8 mouse cellular contexts compared by ENCODE assay signal in the genomic region with DNA sequence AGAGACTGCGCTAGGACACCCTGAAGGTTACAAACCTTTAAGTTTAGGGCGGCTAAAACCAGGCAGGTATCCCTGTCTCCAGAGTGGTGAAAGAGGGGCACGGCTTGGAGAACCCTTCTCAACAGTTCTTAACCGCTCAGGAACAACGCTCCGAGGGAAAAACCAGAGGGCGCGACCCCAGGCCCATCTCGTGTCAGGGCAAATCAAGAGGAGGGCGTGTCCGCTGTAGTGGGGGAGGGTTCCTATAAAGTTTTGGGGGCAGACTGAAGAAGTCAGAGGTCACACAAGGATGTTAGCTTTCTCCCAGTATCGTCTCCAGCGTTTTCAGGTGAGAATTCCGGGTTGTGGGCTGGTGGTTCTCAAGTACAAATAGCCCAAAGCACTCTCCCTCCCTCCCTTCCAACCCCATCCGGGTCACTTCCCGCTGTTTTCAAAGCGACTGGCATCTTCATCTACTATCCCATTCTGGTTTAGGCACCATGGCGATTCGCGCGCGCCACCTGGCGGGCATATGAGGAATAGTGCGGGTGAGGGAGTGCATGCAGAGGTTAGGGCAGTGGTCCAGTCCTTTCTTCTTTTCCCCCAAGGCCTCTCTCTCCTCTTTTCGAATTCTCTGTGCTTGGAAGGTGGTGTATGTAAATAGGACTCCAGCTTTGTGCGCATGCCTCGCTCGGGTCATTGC. TPM values are rescaled to one million over a fixed set of nuclear protein-coding genes. Genes with fewer than 3 reads are reported as not detected.
A peak's percentile ranks its signal among the peaks of the same experiment; 100 is the strongest.
DNase-seq lines count a peak whose midpoint lies in the region; ATAC-seq and TF ChIP-seq lines count a peak whose summit lies in the region.

A gene (minus strand): TSS at position 489 of the 682 bp plus-strand sequence.

- peak within 1 kb of the TSS; percentile 19 for H3K4me3 ChIP-seq in erythroblast, embryonic 14.5 days (replicated peaks)
- H3K4me3 ChIP-seq in heart, embryonic 12.5 days = peak within 1 kb of the TSS; percentile 38
- H3K4me3 ChIP-seq in kidney, embryonic 16.5 days (ENCODE audit: low read length) = peak within 1 kb of the TSS; percentile 34

- H3K9ac ChIP-seq in heart, embryonic 12.5 days = peak within 1 kb of the TSS; percentile 60
- H3K9ac ChIP-seq in kidney, embryonic 16.5 days (replicated peaks; ENCODE audit: low read length) = peak within 1 kb of the TSS; percentile 44

- WGBS in heart, embryonic 12.5 days = 4% methylated on average over 28 of the region's 28 CpGs
- WGBS in kidney, embryonic 16.5 days = 5% methylated on average over 28 of the region's 28 CpGs

- no peak within 1 kb of the TSS for H3K27ac ChIP-seq in heart, embryonic 12.5 days (ENCODE audit: poor library complexity, severe bottlenecking)
- H3K27ac ChIP-seq in kidney, embryonic 16.5 days (ENCODE audit: low read length) = no peak within 1 kb of the TSS

- peak within 1 kb of the TSS; percentile 73 for H3K4me2 ChIP-seq in heart, embryonic 12.5 days
- peak within 1 kb of the TSS; percentile 61 for H3K4me2 ChIP-seq in kidney, embryonic 16.5 days (replicated peaks; ENCODE audit: low read depth, low read length)

- peak; percentile 78 for ATAC-seq in heart, embryonic 12.5 days (ENCODE audit: insufficient number of reproducible peaks, low FRiP score)
- peak; percentile 91 for ATAC-seq in kidney, embryonic 16.5 days (ENCODE audit: low FRiP score, low TSS enrichment)
- ATAC-seq in monocyte, adult 5-6 weeks (replicated peaks; ENCODE audit: insufficient number of reproducible peaks, low FRiP score, low TSS enrichment, poor library complexity, severe bottlenecking) = peak; percentile 90

- peaks cover 5% of the 10 kb centered on the region for H3K4me1 ChIP-seq in erythroblast, embryonic 14.5 days (ENCODE audit: control insufficient read depth)
- H3K4me1 ChIP-seq in heart, embryonic 12.5 days (replicated peaks) = no peaks in the 10 kb centered on the region; the same call in 1 of the 2 replicates
- 0 out of 2 replicates have a peak, but pooled peaks cover 5% of the 10 kb centered on the region for H3K4me1 ChIP-seq in kidney, embryonic 16.5 days (ENCODE audit: insufficient read depth, low read length)

- peak; percentile 98 for TF ChIP-seq CTCF in brain, embryonic 14.5 days (IDR thresholded peaks at IDR 0.05; ENCODE audit: borderline replicate concordance, extremely low read depth, insufficient read depth, insufficient read length)

- H3K27me3 ChIP-seq in erythroblast, embryonic 14.5 days (ENCODE audit: control insufficient read depth) = no peaks in the 10 kb centered on the region
- no peaks in the 10 kb centered on the region for H3K27me3 ChIP-seq in heart, embryonic 12.5 days (replicated peaks)
- H3K27me3 ChIP-seq in kidney, embryonic 16.5 days (ENCODE audit: insufficient read depth, low read length) = 0 out of 2 replicates have a peak, but pooled peaks cover 2% of the 10 kb centered on the region

- peak; percentile 63 for DNase-seq in CD4-positive helper T cell, adult 2 months (ENCODE audit: low read depth, low spot score)
- peak; percentile 85 for DNase-seq in brain, embryonic 14.5 days (ENCODE audit: low read depth)
- DNase-seq in liver = peak; percentile 73
- DNase-seq in spleen, postnatal 36 days (ENCODE audit: low spot score in 2 of 2) = peak; percentile 46 to 58

- no peaks in the 10 kb centered on the region for H3K36me3 ChIP-seq in erythroblast, embryonic 14.5 days (ENCODE audit: control insufficient read depth)
- H3K36me3 ChIP-seq in heart, embryonic 12.5 days = no peaks in the 10 kb centered on the region
- H3K36me3 ChIP-seq in kidney, embryonic 16.5 days (ENCODE audit: insufficient read depth, low read length) = no peaks in the 10 kb centered on the region

- no peak for TF ChIP-seq POLR2A in brain, embryonic 14.5 days (IDR thresholded peaks at IDR 0.05; ENCODE audit: borderline replicate concordance, extremely low read depth, insufficient read depth, insufficient read length, poor library complexity, severe bottlenecking)

- H3K9me3 ChIP-seq in erythroblast, embryonic 14.5 days (ENCODE audit: control insufficient read depth, low read length) = no peaks in the 10 kb centered on the region
- no peaks in the 10 kb centered on the region for H3K9me3 ChIP-seq in heart, embryonic 12.5 days (replicated peaks)
- H3K9me3 ChIP-seq in kidney, embryonic 16.5 days (ENCODE audit: low read length) = no peaks in the 10 kb centered on the region

RNA-seq across cellular contexts. Expression of the gene that starts here (rescaled TPM):
- not detected in 2 replicates for polyA plus RNA-seq in brain, embryonic 14.5 days (2012; rRNA removed)
- not detected in 2 replicates for polyA plus RNA-seq in erythroblast, embryonic 14.5 days (2012)
- polyA plus RNA-seq in heart, embryonic 12.5 days (2016; fragmentation: Nextera tagmentation; extraction: Ambion mirVana) = not detected in 2 replicates
- polyA plus RNA-seq in kidney, embryonic 16.5 days (2015; fragmentation: Nextera tagmentation; extraction: Ambion mirVana) = not detected in 2 replicates
- not detected in 3 replicates for total RNA-seq in monocyte, adult 5-6 weeks (2017)

Comparison
In these comparisons a context has a peak if more than half of its experiments do, and no peak if none do; other contexts are left out.
1. Peak in DNase-seq in brain, embryonic 14.5 days; RNA of the gene not detected or under 1 TPM.
2. Peak in ATAC-seq, H3K4me3 ChIP-seq, H3K9ac ChIP-seq and H3K4me2 ChIP-seq in heart, embryonic 12.5 days; RNA of the gene not detected or under 1 TPM.
3. Peak in ATAC-seq, H3K4me3 ChIP-seq, H3K9ac ChIP-seq and H3K4me2 ChIP-seq in kidney, embryonic 16.5 days; RNA of the gene not detected or under 1 TPM.
4. Peak in ATAC-seq in monocyte, adult 5-6 weeks; RNA of the gene not detected or under 1 TPM.